Mouse (Mus musculus) gastrocnemius, postnatal 10 days (tissue): ENCODE measurements around the gene Flt3. TPM values are rescaled to one million over a fixed set of nuclear protein-coding genes. Genes with fewer than 3 reads are reported as not detected.

Experiments
- DNase-seq: peaks from one replicate; pipeline ENCODE4 v3.0.0; 2021; ENCODE audit warnings: mixed read lengths
- long read RNA-seq, 2 experiments: library from polyadenylated mRNA; stranded (forward); transcript quantifications; one replicate each; pipeline ENCODE4 v2.0.0; 2021
- total RNA-seq, 2 experiments: library from RNA; stranded (reverse); gene quantifications; 2 replicates each; pipeline ENCODE4 v1.2.3; 2021

Gene Flt3
- under 1 TPM in 1 of 2 experiments, not detected in 1; 0.16 TPM for total RNA-seq
- long read RNA-seq, experiment 1, result 0 reads
- long read RNA-seq, experiment 2, result 0 reads

DNA sequence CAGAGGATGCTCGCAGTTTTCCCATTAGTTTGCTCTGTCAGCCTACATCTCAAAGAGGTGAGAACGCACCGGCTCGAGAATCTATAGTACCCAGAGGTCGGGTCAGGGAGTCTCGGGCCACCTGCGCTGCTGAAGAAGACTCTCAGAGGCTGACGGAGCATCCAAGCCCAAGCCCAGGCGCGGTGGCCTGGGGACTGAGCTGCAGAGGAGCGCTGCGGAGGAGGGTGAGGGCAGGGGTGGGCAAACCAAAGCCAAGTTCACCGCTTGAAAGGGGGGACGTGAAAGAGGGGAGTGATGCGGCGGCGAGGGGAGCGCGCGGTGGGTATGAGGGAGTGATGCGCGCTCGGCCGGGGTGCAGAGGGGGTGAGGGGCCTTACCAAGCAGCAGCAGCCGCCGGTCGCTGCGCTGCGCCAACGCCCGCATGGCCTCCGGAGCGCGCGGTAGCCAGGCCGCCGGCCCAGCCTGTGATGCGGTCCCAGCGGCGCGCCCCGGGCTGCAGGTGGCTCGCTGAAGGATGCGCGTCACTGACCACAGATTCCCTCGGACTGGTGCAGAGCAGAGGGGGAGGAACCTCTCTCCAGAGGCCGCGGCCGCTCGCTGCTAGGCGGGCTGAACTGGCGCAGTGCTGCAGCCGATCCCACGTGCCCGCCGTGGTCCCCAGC is at the start of gene Flt3:
Flt3 (minus strand) TSS at position 647 of the 662 bp plus-strand sequence.
- peak; percentile 12 for DNase-seq

DNA sequence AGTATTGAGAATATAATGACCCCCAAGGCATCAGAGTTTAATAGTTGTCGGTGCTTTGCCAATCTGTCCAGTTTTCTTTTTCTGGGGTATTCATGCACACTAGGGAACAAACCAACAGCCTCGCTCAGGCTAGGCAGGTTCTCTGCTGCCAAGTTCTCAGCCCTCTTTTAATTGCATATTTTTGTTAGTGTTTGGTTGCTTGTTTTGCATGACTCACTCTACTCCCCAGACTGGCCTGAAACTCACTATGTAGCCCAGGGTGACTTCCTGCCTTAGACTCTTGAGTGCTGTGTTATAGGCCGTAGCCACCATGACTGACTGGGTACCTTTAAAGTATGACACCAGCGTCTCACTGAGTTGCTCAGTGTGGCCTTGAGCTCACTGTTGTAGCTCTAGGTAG is 48.6 kb upstream of the Flt3 start:
- no peak for DNase-seq

DNA sequence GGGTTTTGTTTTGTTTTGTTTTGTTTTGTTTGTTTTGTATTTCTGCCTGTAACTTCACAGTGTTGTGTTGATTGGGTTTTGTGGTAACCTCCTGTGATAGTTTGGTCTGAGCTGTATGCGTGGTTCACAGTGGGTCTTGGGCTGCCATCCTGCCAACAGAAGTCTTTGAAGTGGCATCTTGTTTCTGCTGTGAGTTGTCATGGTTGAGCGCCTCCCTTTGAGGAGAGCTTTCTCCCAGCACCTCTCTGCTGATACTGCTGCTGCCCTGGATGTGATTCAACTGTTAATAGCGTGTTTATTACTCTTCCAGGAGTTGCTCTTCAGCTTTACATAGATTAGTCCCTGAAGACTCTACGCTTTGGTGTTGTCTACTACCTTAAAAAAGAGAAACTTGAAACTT is 48.2 kb upstream of the Flt3 start:
- no peak for DNase-seq

- DNase-seq, result no peak
Observed at GRCm38 (mm10) chr5:147445252-147445651, 45.0 kb upstream of the Flt3 start.

DNA sequence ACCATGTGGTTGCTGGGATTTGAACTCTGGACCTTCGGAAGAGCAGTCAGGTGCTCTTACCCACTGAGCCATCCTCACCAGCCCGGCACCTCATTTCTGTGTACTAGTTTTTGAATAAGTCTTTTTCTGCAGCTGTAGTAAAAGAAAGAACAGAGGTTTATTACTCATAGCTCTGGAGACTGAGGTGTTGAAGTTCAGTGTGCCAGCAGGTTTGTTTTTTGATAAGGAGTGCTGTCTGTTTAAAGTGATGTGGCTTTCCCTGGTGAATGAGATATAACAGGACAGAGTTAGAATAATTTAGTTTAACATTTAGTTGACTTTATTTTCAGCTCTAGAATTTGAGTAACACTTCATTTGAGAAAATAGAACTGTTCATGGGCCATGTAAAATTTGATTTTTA is 44.5 kb upstream of the Flt3 start:
- DNase-seq, result no peak

- no peak for DNase-seq
Observed at GRCm38 (mm10) chr5:147444298-147444697, 44.0 kb upstream of the Flt3 start.

- DNase-seq, result no peak
Observed at GRCm38 (mm10) chr5:147442741-147443140, 42.5 kb upstream of the Flt3 start.

DNA sequence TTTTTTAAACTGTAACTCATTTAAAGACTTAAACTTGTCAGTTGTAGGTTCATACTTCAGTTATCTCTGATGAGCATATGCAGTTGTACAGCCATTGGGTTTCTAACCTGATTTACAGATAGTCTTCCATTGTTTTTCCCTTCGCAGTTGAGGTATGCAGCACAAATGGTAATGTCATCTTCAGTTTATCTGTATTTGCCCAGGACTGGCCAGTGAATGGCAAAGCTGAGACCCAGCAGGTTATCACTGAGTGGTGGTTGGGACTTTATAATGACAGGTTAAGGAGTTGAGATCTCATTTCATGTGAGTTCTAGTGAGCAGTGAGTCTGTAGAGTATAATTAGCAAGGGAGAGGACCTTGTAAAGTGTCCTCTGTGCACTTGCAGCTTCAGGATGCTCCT is 41.7 kb upstream of the Flt3 start:
- DNase-seq, result no peak

DNA sequence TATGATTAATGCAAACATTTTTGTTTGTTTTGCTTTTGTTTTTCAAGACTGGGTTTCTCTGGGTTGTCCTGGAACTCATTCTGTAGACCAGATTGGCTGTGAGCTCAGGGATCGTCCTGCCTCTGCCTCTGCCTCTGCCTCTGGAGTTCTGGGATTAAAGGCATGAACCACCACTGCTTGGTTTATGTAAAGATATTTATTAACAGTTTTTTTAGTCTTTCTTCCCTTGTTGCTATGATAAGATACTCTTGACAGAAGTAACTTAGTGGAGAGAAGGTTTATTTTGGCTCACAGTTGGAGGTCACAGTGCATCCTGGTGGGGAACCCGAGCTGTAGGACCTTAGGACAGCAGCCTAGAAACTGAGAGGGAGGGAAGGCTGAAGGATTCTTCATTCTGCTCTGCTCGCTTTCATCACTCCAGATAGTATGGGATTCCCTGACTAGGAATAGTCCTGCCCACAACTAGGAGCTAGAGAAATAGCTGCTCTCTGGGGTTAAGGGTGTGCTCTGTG is 40.8 kb upstream of the Flt3 start:
- DNase-seq, result no peak

GRCm38 (mm10) chr5:147436491-147436890 is 36.2 kb upstream of the Flt3 start:
- no peak for DNase-seq

- no peak for DNase-seq
Observed at GRCm38 (mm10) chr5:147435751-147436150, 35.5 kb upstream of the Flt3 start.

DNA sequence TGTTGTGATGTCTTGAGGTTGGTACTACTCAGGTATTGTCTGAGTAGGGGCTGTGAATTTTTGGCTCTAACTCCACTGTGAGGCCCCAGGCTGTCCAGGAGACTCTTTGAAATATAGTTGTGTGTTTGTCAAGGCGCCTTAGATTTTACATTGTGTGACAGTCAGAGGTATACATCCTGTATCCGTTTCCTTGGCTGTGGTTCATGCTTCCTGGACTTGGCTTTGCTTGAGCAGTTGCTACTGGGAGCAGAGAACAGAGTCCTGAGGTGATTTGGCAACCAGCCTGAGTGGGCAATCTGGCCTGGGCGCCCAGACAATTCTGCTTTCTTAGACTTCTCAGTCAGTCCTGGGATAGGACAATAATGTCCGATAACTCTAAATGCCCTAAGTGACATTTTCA is 34.9 kb upstream of the Flt3 start:
- DNase-seq, result peak; percentile 15

- DNase-seq, result no peak
Observed at GRCm38 (mm10) chr5:147432927-147433326, 32.6 kb upstream of the Flt3 start.

GRCm38 (mm10) chr5:147430936-147431839 is 30.9 kb upstream of the Flt3 start:
- DNase-seq, result peak; percentile 71

DNA sequence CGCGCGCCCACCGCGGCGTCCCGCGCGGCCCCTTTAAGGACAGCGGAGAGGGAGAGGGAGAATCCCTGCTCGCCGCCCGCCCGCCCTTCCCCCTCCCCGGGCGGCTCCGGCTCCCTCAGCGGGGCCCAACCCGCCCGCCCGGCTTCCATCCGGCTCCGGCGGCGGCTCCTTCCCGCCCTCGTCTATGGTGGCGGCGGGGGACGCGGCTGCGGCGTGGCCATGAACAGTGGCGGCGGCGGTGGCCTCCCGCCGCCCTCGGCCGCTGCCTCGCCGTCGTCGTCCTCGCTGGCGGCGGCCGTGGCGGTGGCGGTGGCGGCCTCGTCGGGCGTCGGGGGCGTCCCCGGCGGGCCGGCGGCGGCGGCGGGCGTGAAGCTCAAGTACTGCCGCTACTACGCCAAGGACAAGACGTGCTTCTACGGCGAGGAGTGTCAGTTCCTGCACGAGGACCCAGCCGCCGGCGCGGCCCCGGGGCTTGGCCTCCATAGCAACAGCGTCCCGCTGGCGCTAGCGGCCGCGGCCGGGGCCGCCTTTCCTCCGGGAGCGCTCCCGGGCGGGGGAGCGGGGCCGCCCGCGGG is 30.2 kb upstream of the Flt3 start:
- DNase-seq, result peak; percentile 66

GRCm38 (mm10) chr5:147429535-147430305 is 29.4 kb upstream of the Flt3 start, which contains the start of gene Pan3:
Gene Pan3, plus strand, starts transcription at chr5:147430161.
- peak; percentile 96 for DNase-seq

DNA sequence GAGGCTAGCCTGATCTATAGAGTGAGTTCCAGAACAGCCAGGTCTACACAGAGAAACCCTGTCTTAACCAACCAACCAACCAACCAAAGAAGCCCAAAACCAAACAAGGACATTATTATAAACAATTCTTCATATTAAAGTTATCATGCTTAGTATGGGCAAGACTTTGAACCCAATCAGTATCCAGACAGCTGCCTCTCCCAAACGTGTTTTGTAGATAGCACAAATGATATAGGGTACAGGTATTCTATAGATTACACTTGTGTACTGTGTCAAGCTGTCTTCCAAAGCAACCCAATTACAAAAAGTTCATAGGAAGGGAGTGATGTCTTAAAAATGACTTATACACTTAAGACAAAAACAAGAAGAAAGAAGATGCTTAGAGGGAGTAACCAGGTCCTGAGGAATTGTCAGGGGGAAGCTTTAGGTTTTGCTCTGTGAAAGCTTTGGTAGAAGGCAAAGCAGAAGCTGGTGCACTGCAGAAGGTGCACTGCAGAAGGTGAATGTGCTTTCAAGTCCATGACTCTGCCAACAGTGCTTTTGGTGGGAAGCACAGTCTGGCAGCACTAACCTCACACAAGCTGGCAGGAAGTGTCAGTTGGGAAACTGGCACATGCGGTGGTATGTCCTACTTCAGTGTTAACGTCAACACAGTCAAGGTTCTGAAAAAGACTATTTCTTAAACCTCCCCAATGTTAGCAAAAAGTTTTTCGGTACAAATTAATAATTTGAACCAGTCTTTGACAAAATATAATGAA is 25.9 kb upstream of the Flt3 start:
- DNase-seq, result no peak

DNA sequence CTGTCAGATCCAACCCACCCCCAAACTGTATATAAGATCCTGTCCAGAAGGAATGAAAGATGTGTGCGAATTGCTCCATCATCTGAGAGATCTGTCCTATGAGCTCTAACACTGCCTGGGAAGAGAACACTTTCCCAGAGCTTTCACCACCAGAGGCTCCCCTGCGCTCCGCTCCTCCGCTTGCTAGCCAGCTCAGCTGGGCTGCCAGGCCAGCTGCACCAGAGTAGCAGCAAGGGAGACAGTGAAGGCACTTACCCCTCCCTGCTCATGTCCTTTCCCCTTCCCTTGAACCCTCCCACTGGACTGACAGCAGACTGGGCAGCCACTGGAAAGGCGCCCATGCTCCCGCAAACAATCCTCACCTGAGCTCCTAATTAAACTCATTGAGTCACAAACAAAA is 23.3 kb upstream of the Flt3 start:
- DNase-seq, result peak; percentile 31

GRCm38 (mm10) chr5:147418394-147419121 is 18.3 kb upstream of the Flt3 start:
- DNase-seq, result peak; percentile 57

DNA sequence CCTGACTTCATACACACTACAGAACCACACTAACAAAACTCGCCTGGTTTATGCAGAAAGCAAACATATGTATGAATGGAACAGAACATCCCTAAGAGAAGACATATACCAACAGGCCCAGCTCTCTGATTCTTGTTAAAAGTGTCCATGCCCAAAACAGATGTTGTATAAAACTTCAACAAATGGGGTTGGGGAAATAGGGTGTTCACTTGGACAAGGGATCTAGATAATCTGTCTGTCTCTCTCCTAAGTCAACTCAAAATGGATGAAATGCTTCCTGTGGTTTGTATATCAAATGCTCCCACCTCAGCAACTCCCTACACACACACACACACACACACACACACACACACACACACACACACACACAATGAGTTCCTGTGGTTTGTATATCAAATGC is 17.7 kb upstream of the Flt3 start:
- no peak for DNase-seq

GRCm38 (mm10) chr5:147410585-147410984 is 10.3 kb upstream of the Flt3 start:
- no peak for DNase-seq
